Mouse (Mus musculus): Measurements from ENCODE around the gene Obp2a.
"Not testable (repeated sequence)": the region's sequence is repeated elsewhere in the genome, so short reads cannot be mapped to it uniquely, and the experiment has no call there.

Obp2a gene

GRCm38 (mm10) chr2:25709056-25709455, 9.2 kb downstream of the Obp2a start:
- not testable (repeated sequence) for DNase-seq (ENCODE audit: low read depth, low spot score)

DNA sequence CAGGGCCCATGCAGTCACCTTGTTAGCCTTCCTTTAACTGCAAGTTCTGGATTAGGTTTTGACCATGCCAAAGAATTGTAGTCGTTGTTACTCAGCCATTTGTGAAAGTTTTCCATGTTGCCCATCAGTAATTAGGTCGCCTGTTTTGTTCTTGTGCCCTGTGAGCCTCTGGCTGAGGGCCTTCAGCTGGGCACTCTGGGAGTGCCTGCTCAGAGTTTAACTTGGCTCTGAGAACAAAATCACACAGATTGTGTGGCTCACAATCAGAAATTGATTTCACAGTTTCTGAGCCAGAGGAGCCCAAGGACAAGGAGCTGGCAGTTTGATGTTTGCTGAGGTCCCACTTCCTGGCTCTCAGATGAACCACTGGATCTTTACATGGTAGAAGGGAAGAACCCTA, 9.9 kb downstream of the Obp2a start:
- not testable (repeated sequence) for DNase-seq (ENCODE audit: low read depth, low spot score)

DNA sequence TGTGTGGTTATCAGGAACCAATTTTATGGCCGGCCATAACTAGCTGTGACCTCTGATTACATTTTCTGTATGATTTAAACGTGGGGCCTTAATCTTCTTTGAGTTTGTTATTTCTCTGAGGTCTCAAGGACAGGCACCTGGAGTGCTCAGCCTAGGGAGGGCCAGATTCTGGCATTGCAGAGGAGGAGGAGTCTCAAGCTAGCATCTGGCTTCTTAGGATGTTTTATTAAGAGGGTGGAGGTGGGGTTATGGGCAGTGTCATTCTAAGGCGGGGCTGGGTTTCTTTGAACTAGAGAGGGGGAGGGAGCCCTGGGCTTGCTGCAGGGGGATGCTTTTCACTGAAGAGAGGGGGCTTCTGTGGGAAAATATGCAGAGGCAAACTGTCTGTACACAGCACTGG, 11.8 kb downstream of the Obp2a start:
- DNase-seq (ENCODE audit: low read depth, low spot score), result not testable (repeated sequence)

- DNase-seq (ENCODE audit: low read depth, low spot score), result no peak
Observed at GRCm38 (mm10) chr2:25717222-25717621, 17.4 kb downstream of the Obp2a start.

DNA sequence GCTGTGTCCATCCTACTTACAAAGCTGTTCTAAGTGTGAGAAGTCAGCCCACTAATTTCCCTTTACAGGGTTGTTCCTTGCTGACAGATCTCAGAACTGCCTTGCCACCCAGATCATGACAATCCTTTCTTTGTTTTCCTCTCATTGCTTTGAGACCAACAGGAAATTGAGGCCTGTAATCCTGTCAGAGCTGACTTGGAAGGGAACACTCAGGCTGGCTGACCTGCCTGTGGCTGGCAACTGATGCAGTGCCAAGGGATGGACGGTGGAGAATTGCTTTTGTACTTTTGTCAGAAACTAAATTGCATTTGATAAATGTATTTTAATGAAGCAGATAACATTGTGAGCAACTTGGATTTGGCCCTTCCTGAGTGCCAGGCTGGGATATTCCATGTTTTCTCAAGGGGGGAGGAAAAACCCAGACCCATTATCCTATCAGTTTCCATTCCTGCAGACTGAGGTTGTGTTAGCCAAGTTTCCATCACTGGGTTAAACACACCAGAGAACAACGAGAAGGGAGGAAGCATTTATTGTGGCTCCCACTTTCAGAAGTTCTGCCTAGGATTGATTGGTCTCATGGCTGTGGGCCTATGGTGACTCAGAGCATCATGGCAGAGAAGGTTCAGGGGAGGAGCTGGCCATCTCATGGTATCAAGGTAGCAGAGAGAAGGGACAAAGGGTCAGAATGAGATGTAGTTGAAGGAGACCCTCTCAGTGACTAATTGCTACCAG, 33.5 kb downstream of the Obp2a start:
- DNase-seq (ENCODE audit: low read depth, low spot score), result no peak

DNA sequence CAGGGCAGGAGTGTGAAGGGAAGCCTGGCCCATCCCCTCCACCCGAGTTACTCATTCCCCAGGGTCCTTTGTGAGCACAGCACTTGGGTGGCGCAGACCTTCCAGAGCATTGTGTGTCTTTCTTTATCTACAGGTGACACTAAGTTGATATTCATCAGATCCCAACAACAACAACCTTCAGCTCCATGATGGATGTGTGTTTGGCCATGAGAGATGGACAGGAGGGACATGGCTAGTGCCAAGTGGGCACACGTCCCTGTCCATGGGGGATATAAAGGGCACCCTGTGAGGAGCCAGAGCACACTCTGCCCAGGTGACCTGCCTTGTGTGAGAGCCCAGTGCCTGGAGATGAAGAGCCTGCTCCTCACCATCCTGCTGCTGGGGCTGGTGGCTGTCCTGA, 36.9 kb downstream of the Obp2a start, which contains the start of gene Obp2b:
Gene Obp2b, plus strand, starts transcription at position 301 of the 400 bp plus-strand sequence.
- DNase-seq (ENCODE audit: low read depth, low spot score), result not testable (repeated sequence)

DNA sequence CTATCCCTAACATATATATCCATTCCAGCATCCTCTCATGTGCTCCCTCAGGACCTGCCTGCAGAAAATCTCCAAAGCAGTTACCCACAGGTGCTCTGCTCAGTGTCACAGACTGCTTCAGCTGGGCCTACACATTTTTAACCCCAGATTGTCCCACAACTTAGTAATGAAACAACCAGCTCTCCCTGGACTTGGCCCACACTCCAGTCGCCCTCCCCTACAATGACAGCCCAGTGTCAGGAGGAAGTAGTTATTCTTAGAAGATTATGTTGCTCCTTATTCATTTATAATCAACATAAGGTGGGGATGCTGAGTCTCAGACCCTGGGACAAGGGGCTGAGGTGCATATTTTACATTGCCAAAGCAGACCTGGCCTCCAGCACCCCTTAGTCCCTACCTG, 41.8 kb downstream of the Obp2a start:
- no peak for DNase-seq (ENCODE audit: low read depth, low spot score)

All from retina, postnatal 7 days (tissue).